Mouse (Mus musculus): ENCODE measurements around the gene Fndc3b. TPM values are rescaled to one million over a fixed set of nuclear protein-coding genes. Genes with fewer than 3 reads are reported as not detected.
A peak's percentile ranks its signal among the peaks of the same experiment; 100 is the strongest.

The Fndc3b gene
- polyA plus RNA-seq, 1 experiment from 2014 or later, result 14.9 TPM

GRCm38 (mm10) chr3:27422521-27422920 lies 288.6 kb downstream of the Fndc3b start:
- H3K36me3 ChIP-seq (replicated peaks; ENCODE audit: insufficient read depth, low read length), result peaks cover 43% of the 10 kb centered on the region
- 78% methylated on average over 6 of the region's 6 CpGs for WGBS (ENCODE audit: insufficient replicate concordance)
- ATAC-seq (no peak), DNase-seq (no peak)
- H3K9me3 ChIP-seq (ENCODE audit: low read length), result no peaks in the 10 kb centered on the region
- no peak overlapping the region for H3K4me3 ChIP-seq (ENCODE audit: low read depth, low read length)
- no peaks in the 10 kb centered on the region for H3K4me1 ChIP-seq (ENCODE audit: insufficient read depth)
- H3K27me3 ChIP-seq (ENCODE audit: insufficient read depth, low read length), result no peaks in the 10 kb centered on the region
- H3K27ac ChIP-seq (ENCODE audit: low read depth), result no peak overlapping the region
- H3K9ac ChIP-seq (replicated peaks), result no peak overlapping the region
- no peak for TF ChIP-seq EP300 (IDR thresholded peaks at IDR 0.05; ENCODE audit: low read depth)
- TF ChIP-seq CTCF (IDR thresholded peaks at IDR 0.05; ENCODE audit: low read depth), result no peak
- no peak overlapping the region for H3K4me2 ChIP-seq (ENCODE audit: low read depth, low read length)

GRCm38 (mm10) chr3:27421980-27422379 lies 289.1 kb downstream of the Fndc3b start:
- ATAC-seq, result no peak
- TF ChIP-seq CTCF (IDR thresholded peaks at IDR 0.05; ENCODE audit: low read depth) (no peak), EP300 (IDR thresholded peaks at IDR 0.05; ENCODE audit: low read depth) (no peak)
- no peak overlapping the region for H3K4me3 ChIP-seq (ENCODE audit: low read depth, low read length)
- H3K4me2 ChIP-seq (ENCODE audit: low read depth, low read length), result no peak overlapping the region
- H3K27me3 ChIP-seq (ENCODE audit: insufficient read depth, low read length), result no peaks in the 10 kb centered on the region
- no peak overlapping the region for H3K27ac ChIP-seq (ENCODE audit: low read depth)
- H3K9me3 ChIP-seq (ENCODE audit: low read length), result no peaks in the 10 kb centered on the region
- H3K4me1 ChIP-seq (ENCODE audit: insufficient read depth), result no peaks in the 10 kb centered on the region
- peak; percentile 10 for DNase-seq
- 75% methylated on average over 12 of the region's 12 CpGs for WGBS (ENCODE audit: insufficient replicate concordance)
- no peak overlapping the region for H3K9ac ChIP-seq (replicated peaks)
- peaks cover 42% of the 10 kb centered on the region for H3K36me3 ChIP-seq (replicated peaks; ENCODE audit: insufficient read depth, low read length)

- Histone ChIP-seq H3K27me3 (ENCODE audit: insufficient read depth, low read length) (no peaks in the 10 kb centered on the region), H3K4me3 (ENCODE audit: low read depth, low read length) (no peak overlapping the region), H3K27ac (ENCODE audit: low read depth) (no peak overlapping the region), H3K9me3 (ENCODE audit: low read length) (no peaks in the 10 kb centered on the region), H3K4me1 (ENCODE audit: insufficient read depth) (no peaks in the 10 kb centered on the region), H3K4me2 (ENCODE audit: low read depth, low read length) (no peak overlapping the region), H3K36me3 (replicated peaks; ENCODE audit: insufficient read depth, low read length) (peaks cover 39% of the 10 kb centered on the region), H3K9ac (replicated peaks) (no peak overlapping the region)
- TF ChIP-seq EP300 (IDR thresholded peaks at IDR 0.05; ENCODE audit: low read depth) (no peak), CTCF (IDR thresholded peaks at IDR 0.05; ENCODE audit: low read depth) (no peak)
- ATAC-seq (peak; percentile 62; the same call in 1 of the 2 replicates), DNase-seq (peak; percentile 14)
- 68% methylated on average over 8 of the region's 8 CpGs for WGBS (ENCODE audit: insufficient replicate concordance)
Measured at GRCm38 (mm10) chr3:27418602-27419001, 292.5 kb downstream of the Fndc3b start.

- 92% methylated on average over 10 of the region's 10 CpGs for WGBS (ENCODE audit: insufficient replicate concordance)
Measured at GRCm38 (mm10) chr3:27416786-27417185, 294.3 kb downstream of the Fndc3b start.

GRCm38 (mm10) chr3:27413566-27413965 lies 297.5 kb downstream of the Fndc3b start:
- 81% methylated on average over 3 of the region's 3 CpGs for WGBS (ENCODE audit: insufficient replicate concordance)
- H3K4me1 ChIP-seq (ENCODE audit: insufficient read depth), result no peaks in the 10 kb centered on the region

More at GRCm38 (mm10) chr3:27416786-27417185, 294.3 kb downstream of the Fndc3b start:
- ATAC-seq (no peak), DNase-seq (no peak)
- H3K4me3 ChIP-seq (ENCODE audit: low read depth, low read length), result no peak overlapping the region
- H3K9me3 ChIP-seq (ENCODE audit: low read length), result no peaks in the 10 kb centered on the region
- H3K27me3 ChIP-seq (ENCODE audit: insufficient read depth, low read length), result no peaks in the 10 kb centered on the region
- H3K27ac ChIP-seq (ENCODE audit: low read depth), result no peak overlapping the region
- TF ChIP-seq CTCF (IDR thresholded peaks at IDR 0.05; ENCODE audit: low read depth), result no peak
- no peak for TF ChIP-seq EP300 (IDR thresholded peaks at IDR 0.05; ENCODE audit: low read depth)
- H3K9ac ChIP-seq (replicated peaks), result no peak overlapping the region
- no peak overlapping the region for H3K4me2 ChIP-seq (ENCODE audit: low read depth, low read length)
- peaks cover 28% of the 10 kb centered on the region for H3K36me3 ChIP-seq (replicated peaks; ENCODE audit: insufficient read depth, low read length)
- H3K4me1 ChIP-seq (ENCODE audit: insufficient read depth), result no peaks in the 10 kb centered on the region

GRCm38 (mm10) chr3:27411286-27411685 lies 299.8 kb downstream of the Fndc3b start:
- TF ChIP-seq CTCF (IDR thresholded peaks at IDR 0.05; ENCODE audit: low read depth) (no peak), EP300 (IDR thresholded peaks at IDR 0.05; ENCODE audit: low read depth) (no peak)
- DNase-seq (no peak), ATAC-seq (no peak)
- Histone ChIP-seq H3K4me1 (ENCODE audit: insufficient read depth) (no peaks in the 10 kb centered on the region), H3K9ac (replicated peaks) (no peak overlapping the region), H3K27ac (ENCODE audit: low read depth) (no peak overlapping the region), H3K27me3 (ENCODE audit: insufficient read depth, low read length) (no peaks in the 10 kb centered on the region), H3K9me3 (ENCODE audit: low read length) (no peaks in the 10 kb centered on the region), H3K4me3 (ENCODE audit: low read depth, low read length) (no peak overlapping the region), H3K36me3 (replicated peaks; ENCODE audit: insufficient read depth, low read length) (0 out of 2 replicates have a peak, but pooled peaks cover 5% of the 10 kb centered on the region), H3K4me2 (ENCODE audit: low read depth, low read length) (no peak overlapping the region)
- WGBS (ENCODE audit: insufficient replicate concordance), result 88% methylated on average over 2 of the region's 2 CpGs

More at GRCm38 (mm10) chr3:27413566-27413965, 297.5 kb downstream of the Fndc3b start:
- H3K36me3 ChIP-seq (replicated peaks; ENCODE audit: insufficient read depth, low read length), result peaks cover 20% of the 10 kb centered on the region
- no peak overlapping the region for H3K4me3 ChIP-seq (ENCODE audit: low read depth, low read length)
- DNase-seq (no peak), ATAC-seq (no peak)
- no peak overlapping the region for H3K27ac ChIP-seq (ENCODE audit: low read depth)
- H3K4me2 ChIP-seq (ENCODE audit: low read depth, low read length), result no peak overlapping the region
- H3K9me3 ChIP-seq (ENCODE audit: low read length), result no peaks in the 10 kb centered on the region
- H3K27me3 ChIP-seq (ENCODE audit: insufficient read depth, low read length), result no peaks in the 10 kb centered on the region
- no peak overlapping the region for H3K9ac ChIP-seq (replicated peaks)
- no peak for TF ChIP-seq EP300 (IDR thresholded peaks at IDR 0.05; ENCODE audit: low read depth)
- no peak for TF ChIP-seq CTCF (IDR thresholded peaks at IDR 0.05; ENCODE audit: low read depth)

GRCm38 (mm10) chr3:27408564-27408963 lies 302.5 kb downstream of the Fndc3b start:
- H3K27me3 ChIP-seq (ENCODE audit: insufficient read depth, low read length), result no peaks in the 10 kb centered on the region
- H3K36me3 ChIP-seq (replicated peaks; ENCODE audit: insufficient read depth, low read length), result no peaks in the 10 kb centered on the region
- H3K4me3 ChIP-seq (ENCODE audit: low read depth, low read length), result no peak overlapping the region
- DNase-seq, result no peak
- no peak overlapping the region for H3K9ac ChIP-seq (replicated peaks)
- H3K4me2 ChIP-seq (ENCODE audit: low read depth, low read length), result no peak overlapping the region
- no peaks in the 10 kb centered on the region for H3K9me3 ChIP-seq (ENCODE audit: low read length)
- no peak overlapping the region for H3K27ac ChIP-seq (ENCODE audit: low read depth)
- H3K4me1 ChIP-seq (ENCODE audit: insufficient read depth), result no peaks in the 10 kb centered on the region
- 56% methylated on average over 2 of the region's 2 CpGs for WGBS (ENCODE audit: insufficient replicate concordance)
- TF ChIP-seq CTCF (IDR thresholded peaks at IDR 0.05; ENCODE audit: low read depth) (no peak), EP300 (IDR thresholded peaks at IDR 0.05; ENCODE audit: low read depth) (no peak)
- no peak for ATAC-seq

Measured in liver, postnatal 0 days (tissue).